Mouse (Mus musculus) liver, postnatal 0 days (tissue): ENCODE measurements around the gene Zfp207.

Experiments used
- CTCF ChIP-seq: sonication (generic); IDR thresholded peaks from 2 replicates; pipeline ENCODE4 v1.5.1; 2016; ENCODE audit warnings: antibody characterized with exemption, low read depth
- EP300 ChIP-seq: IDR thresholded peaks from 2 replicates; pipeline ENCODE4 v1.6.1; 2016; ENCODE audit warnings: antibody characterized with exemption, low read depth, mild to moderate bottlenecking

DNA sequence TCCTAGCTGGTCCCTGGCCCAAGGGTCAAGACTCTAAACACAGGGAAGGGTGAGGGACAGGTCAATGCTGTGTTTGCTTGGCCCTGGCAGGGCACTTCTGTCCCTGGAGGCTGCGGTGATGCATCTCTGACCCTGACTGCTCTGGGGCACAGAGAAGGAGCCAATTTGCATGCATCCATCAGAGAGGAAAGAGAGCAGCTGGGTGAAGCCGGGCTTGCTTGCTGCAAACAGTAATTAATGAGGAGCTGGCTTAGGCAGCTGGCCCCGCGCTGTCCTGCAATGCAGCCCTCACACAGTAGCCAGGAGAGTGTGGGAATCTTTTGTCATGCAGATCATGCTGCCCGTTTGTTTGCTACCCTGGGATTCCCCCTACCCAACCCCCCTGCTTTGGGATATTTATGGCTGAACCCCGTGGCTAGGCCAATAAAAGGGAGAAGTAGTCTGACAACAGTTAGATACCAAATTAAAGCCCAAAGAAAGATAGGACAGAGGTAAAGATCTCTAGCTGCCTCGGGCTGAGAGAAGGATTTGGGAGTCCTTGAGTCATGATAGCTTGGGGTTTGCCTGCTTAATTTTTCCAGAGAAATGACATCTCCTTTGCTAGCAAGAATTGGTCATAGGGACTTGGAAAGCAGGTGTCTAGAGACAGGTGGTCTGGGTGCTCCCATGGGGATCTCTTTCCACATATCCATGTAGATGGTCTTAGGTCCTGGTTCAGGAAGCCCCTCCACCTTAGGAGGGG, 47.3 kb upstream of the Zfp207 start:
- TF ChIP-seq CTCF (no peak), EP300 (no peak)
